Mouse (Mus musculus): ENCODE measurements around the gene Gm10134. TPM values are rescaled to one million over a fixed set of nuclear protein-coding genes. Genes with fewer than 3 reads are reported as not detected.

The Gm10134 gene
- polyA plus RNA-seq, 1 experiment, result 0.54 TPM

DNA sequence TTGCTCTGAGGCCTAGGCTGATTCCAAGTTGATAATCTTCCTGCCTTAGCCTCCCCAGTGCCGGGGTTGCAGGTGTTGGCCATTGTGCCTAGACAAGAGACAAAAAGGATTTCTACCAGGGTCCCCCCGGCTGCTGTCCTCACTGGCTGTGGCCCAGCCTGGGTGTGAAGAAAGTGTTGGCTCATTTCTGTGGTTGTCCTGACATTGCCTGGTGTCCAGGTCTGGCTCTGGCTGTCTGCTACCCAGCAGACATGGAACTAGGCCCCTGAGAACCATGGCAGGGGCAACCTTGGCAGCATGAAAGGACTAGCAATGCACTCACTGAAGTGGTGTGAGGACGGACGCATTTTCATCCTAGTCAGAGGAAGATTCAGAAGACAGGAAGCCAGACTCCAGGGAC, 24.0 kb downstream of the Gm10134 start:
- DNase-seq (ENCODE audit: extremely low spot score in 1 of 2, low spot score in 1 of 2), result no peak

DNA sequence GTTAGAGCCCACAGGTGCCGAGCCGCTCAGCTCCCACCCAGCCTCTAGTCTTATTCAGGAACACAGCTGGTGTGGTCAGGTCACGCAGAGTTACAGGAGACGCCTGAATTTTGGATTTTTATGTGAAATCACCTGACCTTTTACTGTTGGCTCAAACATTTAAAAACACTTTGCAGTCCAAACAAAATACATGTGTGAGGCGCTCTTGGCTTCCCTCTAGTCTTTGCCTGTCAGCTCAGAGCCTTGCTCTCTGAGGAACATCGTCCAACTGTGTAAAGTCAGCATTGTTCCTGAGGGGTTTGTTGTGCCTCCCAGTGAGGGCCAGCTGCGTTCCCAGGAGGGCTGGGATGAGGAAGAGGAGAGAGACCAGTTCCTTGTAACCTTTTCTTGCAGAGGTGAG, 24.4 kb downstream of the Gm10134 start:
- DNase-seq (ENCODE audit: extremely low spot score in 1 of 2, low spot score in 1 of 2), result no peak

DNA sequence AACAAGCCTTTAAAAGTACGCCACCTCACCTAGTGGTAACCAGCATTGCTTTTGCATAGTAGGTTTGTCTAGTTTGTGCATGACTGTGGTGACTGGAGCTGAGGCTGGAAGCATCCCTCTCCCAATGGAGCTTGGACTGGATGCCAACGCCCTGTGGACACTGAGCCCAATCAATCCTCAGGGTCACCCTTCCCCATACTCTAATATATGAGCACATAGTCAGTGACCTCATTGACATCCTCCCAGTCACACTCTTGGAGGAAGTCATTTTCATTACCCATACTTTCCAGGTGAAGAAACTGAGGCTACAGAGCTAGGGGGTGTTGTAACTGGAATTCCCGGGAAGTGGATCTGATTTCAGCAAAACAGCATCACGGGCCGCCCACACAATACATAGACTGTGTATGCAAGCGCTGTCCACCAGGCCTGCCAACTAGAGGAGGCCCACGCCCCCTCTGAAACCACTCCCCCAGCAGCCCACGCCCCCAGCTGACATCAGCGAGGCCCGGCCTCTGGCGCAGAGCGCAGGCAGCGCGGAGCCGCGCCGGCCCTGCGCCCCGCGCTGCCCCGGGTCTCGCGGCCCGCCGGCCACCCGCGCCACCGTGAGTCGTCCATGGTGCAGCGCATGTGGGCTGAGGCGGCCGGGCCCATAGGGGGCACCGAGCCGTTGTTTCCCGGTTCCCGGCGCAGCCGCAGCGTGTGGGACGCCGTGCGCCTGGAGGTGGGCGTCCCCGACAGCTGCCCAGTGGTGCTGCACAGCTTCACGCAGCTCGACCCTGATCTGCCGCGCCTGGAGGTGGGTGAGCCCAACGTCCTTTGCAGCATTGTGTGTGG, 27.3 kb downstream of the Gm10134 start:
- peak; percentile 82 to 89 for DNase-seq (ENCODE audit: extremely low spot score in 1 of 2, low spot score in 1 of 2)

DNA sequence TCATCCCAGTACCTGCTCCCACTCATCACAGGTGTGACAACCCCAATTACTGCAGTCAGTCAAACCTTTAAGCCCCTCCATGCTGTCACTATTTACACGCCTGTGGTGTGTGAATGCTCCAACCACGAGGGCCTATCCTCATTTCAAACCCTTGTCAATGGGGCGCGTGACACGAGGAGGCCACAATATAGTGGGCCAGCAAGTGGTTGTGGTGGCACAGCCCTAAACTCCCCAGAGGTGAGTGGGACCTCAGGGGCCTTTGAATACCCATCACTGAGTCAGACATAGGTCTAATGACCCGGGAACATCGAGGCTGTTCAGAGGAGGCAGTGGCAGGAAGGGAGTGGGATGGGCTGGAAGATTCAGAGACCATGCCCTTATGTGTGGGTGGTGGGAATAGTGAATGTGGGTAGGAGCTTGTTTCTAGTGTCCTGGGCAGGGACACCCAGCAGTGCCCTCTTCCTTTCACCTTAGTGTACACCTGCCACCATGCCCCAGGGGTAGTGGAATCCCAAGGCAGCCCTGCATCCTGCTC, 28.1 kb downstream of the Gm10134 start:
- DNase-seq (ENCODE audit: extremely low spot score in 1 of 2, low spot score in 1 of 2), result no peak

DNA sequence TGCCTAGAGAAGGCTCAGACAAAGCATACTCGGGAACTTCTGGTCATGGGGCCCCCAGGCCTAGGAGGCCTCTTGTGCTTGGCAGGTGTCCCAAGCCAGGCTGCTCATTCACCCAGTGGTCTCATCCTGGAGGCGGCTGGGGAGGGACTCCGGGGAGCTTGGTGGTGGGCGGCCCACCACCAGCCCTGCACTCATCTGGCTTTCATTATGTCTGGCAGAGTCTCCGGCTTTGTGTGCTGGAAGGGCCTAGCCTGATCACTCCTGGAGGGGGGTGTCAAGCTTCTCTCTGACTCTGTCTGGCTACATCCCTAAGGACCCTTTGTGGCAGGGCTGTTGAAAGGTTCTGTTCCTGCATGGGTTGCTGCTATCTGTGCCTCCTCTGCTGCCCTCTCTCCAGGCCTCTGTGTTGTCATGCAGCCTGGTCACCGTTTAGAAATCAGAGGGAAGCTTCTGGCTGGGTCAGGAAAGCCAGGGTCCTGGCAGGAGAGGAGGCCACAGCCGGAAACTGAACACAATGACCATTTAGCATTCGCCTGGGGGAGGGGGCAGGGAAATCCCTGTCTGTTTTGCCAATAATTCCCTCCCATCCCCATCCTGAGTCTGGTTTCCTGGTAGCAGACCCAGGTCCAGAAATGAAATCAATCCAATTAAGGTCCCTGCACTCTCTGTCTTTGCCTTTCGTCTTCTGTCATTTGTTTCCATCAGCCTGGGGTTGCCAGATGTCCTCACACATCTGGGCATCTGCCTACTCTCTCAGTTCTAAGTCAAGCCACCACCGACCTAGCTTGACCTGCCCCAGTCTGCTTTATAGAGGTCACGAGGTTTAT, 28.8 kb downstream of the Gm10134 start:
- no peak for DNase-seq (ENCODE audit: extremely low spot score in 1 of 2, low spot score in 1 of 2)

DNA sequence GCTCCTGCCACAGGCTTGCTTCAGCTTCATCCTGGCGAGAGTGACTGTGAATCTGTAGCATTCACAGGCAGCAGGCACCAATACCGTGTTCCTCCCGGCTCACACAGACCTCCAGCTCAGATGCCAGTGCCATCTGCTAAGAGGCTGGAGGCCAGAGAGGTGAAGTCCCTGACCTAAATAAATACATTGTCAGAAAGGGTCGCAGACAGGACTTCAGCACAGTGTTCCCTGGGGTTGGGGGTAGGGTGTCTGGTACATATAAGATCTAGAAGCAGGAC, 29.3 kb downstream of the Gm10134 start:
- DNase-seq (ENCODE audit: extremely low spot score in 1 of 2, low spot score in 1 of 2), result no peak

DNA sequence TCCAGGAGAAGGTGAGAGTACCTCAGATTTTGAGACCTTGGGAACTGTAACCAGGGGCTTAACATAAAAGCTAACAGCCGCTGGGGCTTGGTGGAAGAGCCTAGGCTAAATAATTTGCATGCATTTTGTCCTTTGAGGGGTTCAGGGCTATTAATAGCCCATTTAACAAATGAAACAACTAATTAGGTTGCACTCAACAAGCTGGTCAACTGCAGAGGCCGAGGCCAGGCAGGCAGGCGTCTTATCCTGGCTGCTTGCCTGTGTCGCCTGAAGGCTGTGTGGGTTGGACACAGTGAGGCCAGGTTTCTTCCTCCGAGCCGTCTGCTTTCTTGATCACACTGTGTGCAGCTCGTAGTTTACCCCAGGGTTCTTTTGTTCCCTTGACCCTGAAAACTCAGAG, 29.8 kb downstream of the Gm10134 start:
- DNase-seq (ENCODE audit: extremely low spot score in 1 of 2, low spot score in 1 of 2), result peak in 1 of 2 experiments; percentile 68

DNA sequence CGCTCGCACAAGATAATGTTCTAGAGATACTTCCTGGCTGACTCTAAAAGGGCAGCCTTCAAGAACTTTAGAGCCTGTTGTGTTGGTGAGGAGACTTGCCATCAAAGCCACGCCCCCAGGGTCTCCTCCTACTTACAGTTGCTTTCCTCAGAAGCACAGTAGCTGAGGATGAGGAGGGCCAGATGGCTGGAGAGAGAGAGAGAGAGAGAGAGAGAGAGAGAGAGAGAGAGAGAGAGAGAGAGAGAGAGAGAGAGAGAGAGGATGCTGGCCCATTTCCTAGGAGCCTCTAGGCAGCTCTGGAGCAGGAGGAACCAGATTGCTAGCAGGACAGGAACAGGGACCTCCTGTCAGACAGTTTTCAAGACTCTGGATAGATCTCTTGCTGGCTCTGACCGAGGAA, 30.3 kb downstream of the Gm10134 start:
- DNase-seq (ENCODE audit: extremely low spot score in 1 of 2, low spot score in 1 of 2), result no peak

DNA sequence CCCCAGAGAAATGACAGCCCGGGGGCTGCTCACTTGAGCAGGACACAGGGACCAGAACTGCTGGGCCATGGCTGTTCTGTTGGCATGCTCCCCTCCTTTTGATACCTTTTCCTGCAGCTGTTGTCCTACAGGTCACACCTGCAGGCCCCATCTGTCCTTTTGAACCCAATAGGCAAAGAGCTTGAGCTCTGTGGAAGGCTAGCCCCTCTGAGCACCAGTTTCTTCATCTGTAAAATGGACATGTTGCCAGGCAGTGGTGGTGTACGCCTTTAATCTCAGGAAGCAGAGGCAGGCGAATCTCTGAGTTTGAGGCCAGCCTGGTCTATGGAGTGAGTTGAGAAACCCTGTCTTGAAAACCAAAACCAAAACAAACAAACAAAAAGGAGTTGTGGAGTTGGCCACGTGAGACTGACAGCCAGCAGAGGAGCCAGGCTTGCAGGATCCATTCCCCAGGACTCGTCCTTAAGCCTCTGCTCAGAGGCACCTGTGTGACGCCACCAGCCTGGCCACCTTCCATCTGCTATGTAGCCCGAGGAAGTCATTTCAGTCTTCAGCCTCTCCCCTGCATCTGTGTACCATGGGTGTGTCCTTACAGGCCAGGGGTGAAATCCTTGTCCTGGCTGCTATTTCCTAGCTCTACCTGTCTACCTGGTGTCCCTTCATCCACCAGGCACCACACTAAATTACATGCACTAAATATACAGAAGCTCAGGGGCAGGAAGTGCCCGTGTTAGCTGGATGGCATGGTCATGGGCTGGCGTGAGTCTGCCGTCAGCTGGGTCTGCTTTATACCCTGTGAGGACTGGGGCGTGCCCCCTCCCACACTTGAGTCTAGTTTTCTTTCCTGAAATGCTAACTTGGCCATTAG, 31.1 kb downstream of the Gm10134 start:
- no peak for DNase-seq (ENCODE audit: extremely low spot score in 1 of 2, low spot score in 1 of 2)

DNA sequence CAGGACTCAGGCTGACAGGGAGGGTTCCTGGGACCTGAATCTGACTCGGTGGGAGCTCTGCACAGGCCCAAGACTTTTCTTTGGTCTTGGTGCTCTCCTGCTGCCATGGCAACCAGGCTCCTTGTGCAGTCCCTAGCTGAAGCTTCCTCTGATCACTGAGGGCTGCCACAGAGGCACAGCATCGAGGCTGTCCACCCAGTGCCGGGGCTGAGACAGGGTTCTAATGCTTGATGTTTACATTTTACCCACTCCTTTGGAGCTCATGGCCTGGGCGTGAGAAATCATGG, 31.7 kb downstream of the Gm10134 start:
- DNase-seq (ENCODE audit: extremely low spot score in 1 of 2, low spot score in 1 of 2), result no peak

DNA sequence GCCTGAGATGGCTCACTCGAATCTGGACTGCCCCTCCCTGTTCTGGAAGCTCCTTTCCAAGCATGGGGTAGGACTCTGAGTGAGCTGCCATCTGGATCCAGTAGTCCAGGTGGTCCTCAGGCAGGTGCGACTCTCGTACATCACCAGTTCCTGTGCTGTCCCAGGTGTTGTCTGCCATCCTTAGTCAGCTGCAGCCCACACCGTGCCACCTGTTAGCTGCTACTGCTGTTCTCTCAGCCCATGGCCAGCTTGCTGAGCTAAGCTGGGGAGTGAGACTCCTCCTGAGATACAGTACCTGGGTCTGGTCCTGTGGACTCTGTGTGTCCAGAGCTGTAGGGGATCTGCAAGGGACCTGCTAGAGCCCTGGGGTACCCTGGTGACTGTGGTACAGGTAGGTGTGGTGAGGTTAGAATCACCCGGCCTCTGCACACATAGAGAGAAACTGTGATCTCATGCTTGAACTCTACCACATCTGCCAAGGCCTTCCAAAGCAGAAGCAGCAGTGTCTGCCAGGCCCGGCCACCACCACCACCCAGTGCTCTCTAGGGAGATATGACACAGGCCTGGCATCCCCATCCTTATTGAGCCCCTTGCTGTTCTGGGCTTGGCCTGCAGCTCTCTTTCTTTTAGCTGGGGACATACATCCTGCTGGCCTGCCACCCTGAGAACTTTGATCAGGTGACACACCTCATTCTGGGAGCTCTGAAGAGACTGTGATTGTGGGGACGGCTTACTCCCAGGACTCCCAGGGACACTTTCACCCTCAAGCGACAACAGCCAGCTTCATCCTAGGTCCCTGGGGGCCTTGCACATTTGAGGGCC, 32.3 kb downstream of the Gm10134 start:
- no peak for DNase-seq (ENCODE audit: extremely low spot score in 1 of 2, low spot score in 1 of 2)

DNA sequence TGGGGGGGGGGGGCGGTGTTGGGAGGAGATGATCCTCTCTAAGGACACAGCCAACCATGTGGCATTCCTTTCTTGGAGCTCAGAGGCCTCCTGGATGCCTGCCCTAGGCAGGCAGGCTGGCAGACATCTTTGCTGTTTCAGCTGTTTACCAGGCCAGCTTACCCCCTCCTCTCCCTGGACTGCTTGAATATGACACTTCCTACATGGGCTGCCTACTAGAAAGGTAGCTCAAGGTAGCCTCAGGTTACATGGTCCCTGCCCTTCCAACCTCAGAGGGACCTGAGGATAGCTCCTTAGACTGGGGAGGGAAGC, 32.9 kb downstream of the Gm10134 start:
- DNase-seq (ENCODE audit: extremely low spot score in 1 of 2, low spot score in 1 of 2), result no peak

DNA sequence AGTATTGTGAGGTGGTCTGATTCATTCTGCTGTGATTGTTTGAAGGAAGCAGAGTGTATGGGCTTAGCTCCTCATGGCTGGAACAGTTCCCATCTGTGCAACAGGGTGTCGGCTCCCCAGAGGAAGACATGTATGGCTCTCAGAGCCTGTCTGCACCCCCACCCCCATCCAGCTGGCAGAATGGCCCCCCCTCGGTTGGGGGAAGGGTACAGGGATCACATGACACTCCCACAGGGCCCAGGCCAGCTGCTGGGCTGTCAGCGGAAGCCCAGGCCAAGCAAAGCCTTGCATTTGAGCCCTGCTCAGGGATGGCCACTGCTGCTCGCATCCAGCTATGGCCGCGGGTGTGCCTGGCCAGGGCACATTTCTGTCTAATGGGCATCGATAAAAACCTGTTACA, 33.3 kb downstream of the Gm10134 start:
- DNase-seq (ENCODE audit: extremely low spot score in 1 of 2, low spot score in 1 of 2), result peak; percentile 71 to 76

DNA sequence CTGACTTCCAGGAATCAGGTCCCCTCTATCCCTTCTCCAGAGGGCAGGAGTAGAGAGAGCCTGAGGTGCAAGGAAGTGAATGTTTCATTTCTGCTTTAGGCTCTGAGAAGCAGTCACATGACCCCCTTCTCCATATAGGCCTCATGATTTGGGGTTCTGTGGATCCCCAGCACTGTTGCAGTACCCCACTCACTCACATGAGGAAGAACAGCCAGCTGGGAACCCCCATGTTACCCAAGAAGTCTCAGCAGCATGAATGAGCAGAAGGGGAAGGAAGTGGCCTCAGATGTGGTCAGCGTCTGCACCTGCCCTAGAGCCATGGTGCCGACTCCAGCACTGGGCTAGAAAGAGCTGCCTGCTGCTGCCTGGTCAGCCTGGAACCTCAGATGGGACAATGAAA, 34.1 kb downstream of the Gm10134 start:
- no peak for DNase-seq (ENCODE audit: extremely low spot score in 1 of 2, low spot score in 1 of 2)

DNA sequence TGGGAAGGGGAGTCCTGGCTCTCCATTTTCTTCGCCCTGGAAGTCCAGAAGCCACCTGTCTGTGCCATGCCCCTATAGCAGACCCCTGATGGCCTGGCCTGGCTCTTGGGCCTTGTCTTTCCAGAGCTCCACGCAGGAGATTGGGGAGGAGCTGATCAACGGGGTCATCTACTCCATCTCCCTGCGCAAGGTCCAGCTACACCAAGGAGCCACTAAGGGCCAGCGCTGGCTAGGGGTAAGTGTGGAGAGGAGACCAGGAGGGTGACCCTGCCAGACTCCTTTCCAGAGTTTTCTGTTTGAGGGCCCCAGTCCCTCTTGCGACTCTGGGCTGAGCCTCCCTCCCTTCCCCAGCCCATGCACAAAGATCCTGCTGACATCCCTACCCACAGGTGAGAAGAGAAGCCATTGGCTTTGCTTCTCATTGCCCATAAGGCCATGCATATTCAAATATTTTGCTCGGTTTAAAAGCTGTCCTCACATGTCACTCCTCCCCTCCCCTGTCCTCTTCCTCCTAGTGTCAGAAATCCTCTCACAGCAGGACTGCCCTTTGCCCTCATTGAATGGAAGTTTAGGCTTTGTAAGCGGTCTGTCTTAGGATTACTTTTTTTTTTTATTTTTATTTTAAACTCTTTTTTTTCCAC, 34.8 kb downstream of the Gm10134 start:
- no peak for DNase-seq (ENCODE audit: extremely low spot score in 1 of 2, low spot score in 1 of 2)

DNA sequence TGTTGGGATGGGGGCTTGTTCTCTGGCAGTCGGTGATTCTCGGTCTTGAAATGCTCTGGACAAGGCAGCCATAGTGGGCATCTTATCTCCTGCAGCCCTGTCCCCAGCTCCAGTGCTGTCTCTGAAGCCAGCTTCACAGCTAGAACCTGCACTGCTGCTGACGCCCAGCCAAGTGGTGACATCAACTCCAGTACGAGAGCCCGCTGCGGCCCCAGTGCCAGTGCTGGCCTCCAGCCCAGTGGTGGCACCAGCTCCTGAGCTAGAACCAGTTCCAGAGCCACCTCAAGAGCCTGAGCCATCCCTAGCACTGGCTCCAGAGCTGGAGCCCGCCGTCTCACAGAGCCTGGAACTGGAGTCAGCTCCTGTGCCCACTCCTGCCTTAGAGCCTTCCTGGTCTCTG, 38.0 kb downstream of the Gm10134 start:
- peak in 1 of 2 experiments; percentile 54 for DNase-seq (ENCODE audit: extremely low spot score in 1 of 2, low spot score in 1 of 2)

DNA sequence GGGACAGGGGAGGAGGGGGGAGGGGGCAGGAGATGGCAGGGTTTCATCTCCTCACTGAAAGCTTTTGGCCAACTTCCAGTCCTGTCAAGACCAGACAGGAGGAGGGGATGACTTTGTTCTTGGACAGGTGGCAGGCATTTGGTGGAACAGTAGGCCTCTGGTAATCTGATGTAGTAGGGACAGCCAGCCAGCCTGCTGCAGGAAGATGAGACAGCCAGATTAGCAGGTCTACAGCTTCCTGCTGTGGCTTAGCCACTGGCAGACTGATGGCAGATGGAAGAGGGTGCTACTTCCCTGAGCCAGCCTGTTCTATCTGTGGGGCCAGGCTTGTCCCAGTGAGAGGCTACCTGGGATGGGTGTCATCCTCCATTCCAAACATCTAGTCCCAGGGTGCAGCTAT, 40.1 kb downstream of the Gm10134 start:
- no peak for DNase-seq (ENCODE audit: extremely low spot score in 1 of 2, low spot score in 1 of 2)

DNA sequence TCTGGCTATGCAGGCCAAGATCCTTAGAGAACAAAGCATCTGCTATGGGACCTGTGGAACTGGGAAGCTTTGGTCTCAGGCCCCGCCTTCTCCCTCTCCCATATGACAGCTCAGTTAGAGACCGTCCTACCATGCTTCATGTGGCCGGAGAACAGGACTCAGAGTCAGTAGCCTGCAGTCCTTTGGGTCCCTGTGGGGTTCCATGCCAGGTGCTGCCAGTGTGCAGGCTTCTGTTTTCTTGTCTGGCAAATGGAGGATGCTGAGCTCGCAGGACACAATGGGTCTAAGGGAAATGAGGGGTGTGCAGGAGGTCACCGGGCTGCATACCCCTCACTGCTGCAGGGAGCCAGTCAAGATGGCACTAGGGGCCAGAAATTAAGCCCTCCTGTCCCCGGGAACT, 40.7 kb downstream of the Gm10134 start:
- DNase-seq (ENCODE audit: extremely low spot score in 1 of 2, low spot score in 1 of 2), result no peak

DNA sequence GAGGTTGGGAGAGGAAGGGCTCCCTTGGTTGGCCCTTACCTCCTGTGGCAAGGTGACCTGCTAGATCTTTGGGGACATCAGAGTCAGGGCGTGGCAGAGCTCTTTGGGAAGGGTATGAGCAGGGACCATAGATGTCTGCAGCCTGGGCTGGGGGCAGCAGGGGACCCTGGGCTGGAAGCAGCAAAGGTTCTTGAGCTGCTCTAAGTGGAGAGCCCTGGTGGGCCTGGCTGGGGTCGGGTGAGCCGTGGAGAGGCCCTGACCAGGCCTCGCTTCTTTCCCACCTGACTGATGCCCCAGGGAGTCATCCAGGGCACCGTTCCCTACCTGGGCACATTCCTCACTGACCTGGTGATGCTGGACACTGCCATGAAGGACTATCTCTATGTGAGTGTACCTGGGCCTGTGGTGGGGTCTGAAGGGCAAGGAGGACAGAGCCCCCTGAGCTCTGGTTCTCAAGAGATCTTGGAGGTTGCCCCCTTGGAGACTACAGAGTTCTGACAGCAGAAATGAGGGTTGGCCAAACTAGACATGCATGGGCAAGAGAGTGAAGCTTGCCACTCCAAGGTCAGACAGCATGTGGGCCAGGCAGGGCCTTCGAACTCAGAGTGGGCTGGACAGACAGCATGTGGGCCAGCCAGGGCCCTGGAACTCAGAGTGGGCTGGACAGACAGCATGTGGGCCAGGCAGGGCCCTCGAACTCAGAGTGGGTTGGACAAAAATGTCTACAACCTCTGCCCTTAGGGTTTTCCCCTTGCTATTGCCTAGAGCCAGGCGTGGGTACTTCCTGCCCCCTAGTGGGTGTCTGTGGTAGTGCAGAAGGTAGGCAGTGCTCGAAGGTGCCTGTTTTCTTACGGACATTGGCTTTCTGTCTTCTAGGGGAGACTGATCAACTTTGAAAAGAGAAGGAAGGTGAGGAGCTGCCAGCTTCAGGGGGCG, 41.6 kb downstream of the Gm10134 start:
- peak; percentile 54 to 92 for DNase-seq (ENCODE audit: extremely low spot score in 1 of 2, low spot score in 1 of 2)

All from frontal cortex, adult 2 months (tissue).